Mouse (Mus musculus): ENCODE measurements around the gene Pik3r5.

- no peak for TF ChIP-seq CTCF (IDR thresholded peaks at IDR 0.05; ENCODE audit: control insufficient read depth, insufficient read depth, insufficient replicate concordance, low read depth, low read length)
- no peak for TF ChIP-seq POLR2A (IDR thresholded peaks at IDR 0.05; ENCODE audit: control insufficient read depth, low read depth, low read length)
These were observed 104.5 kb downstream of the Pik3r5 start for GRCm38 (mm10) chr11:68536465-68536864.
